Mouse (Mus musculus) gastrocnemius, adult 18-20 months (tissue): ENCODE results near the gene Celsr1. TPM values are rescaled to one million over a fixed set of nuclear protein-coding genes. Genes with fewer than 3 reads are reported as not detected.
A peak's percentile ranks its signal among the peaks of the same experiment; 100 is the strongest.

ENCODE experiments used
- DNase-seq: peaks from one replicate; pipeline ENCODE4 v3.0.0; 2021; ENCODE audit warnings: low spot score
- long read RNA-seq, 2 experiments: library from polyadenylated mRNA; stranded (forward); transcript quantifications; one replicate each; pipeline ENCODE4 v2.0.0; 2021
- total RNA-seq, 2 experiments: library from RNA; stranded (reverse); gene quantifications; 2 replicates each; pipeline ENCODE4 v1.2.3; 2021

The Celsr1 gene
- total RNA-seq: under 1 TPM; 0.24 to 0.32 TPM
- long read RNA-seq, experiment 1: 0 reads
- long read RNA-seq, experiment 2: 0 reads

- no peak for DNase-seq
Measured at GRCm38 (mm10) chr15:86033191-86033841, at the start of gene Celsr1. Gene Celsr1, minus strand, starts transcription at chr15:86033777.

GRCm38 (mm10) chr15:86083261-86083741 lies 49.7 kb upstream of the Celsr1 start:
- no peak for DNase-seq

- no peak for DNase-seq
Measured at GRCm38 (mm10) chr15:86082551-86082961, 49.0 kb upstream of the Celsr1 start.

GRCm38 (mm10) chr15:86081654-86082053 lies 48.1 kb upstream of the Celsr1 start:
- DNase-seq: no peak

GRCm38 (mm10) chr15:86080408-86080807 lies 46.8 kb upstream of the Celsr1 start:
- no peak for DNase-seq

- peak; percentile 46 for DNase-seq
Measured at GRCm38 (mm10) chr15:86079876-86080275, 46.3 kb upstream of the Celsr1 start.

- peak; percentile 26 for DNase-seq
Measured at GRCm38 (mm10) chr15:86079467-86079866, 45.9 kb upstream of the Celsr1 start.

- no peak for DNase-seq
Measured at GRCm38 (mm10) chr15:86078481-86079216, 45.1 kb upstream of the Celsr1 start.

GRCm38 (mm10) chr15:86077934-86078333 lies 44.4 kb upstream of the Celsr1 start:
- DNase-seq: no peak

- DNase-seq: no peak
Measured at GRCm38 (mm10) chr15:86076378-86076777, 42.8 kb upstream of the Celsr1 start.

- peak; percentile 80 for DNase-seq
Measured at GRCm38 (mm10) chr15:86076048-86076315, 42.4 kb upstream of the Celsr1 start.

- DNase-seq: no peak
Measured at GRCm38 (mm10) chr15:86075305-86076047, 41.9 kb upstream of the Celsr1 start.

GRCm38 (mm10) chr15:86074171-86074937 lies 40.8 kb upstream of the Celsr1 start:
- no peak for DNase-seq

GRCm38 (mm10) chr15:86071166-86071565 lies 37.6 kb upstream of the Celsr1 start:
- no peak for DNase-seq

- DNase-seq: no peak
Measured at GRCm38 (mm10) chr15:86070368-86070767, 36.8 kb upstream of the Celsr1 start.

GRCm38 (mm10) chr15:86069011-86069791 lies 35.6 kb upstream of the Celsr1 start:
- DNase-seq: no peak

- DNase-seq: no peak
Measured at GRCm38 (mm10) chr15:86067941-86068495, 34.4 kb upstream of the Celsr1 start.

GRCm38 (mm10) chr15:86067581-86067910 lies 34.0 kb upstream of the Celsr1 start:
- no peak for DNase-seq

GRCm38 (mm10) chr15:86066836-86067580 lies 33.4 kb upstream of the Celsr1 start:
- DNase-seq: no peak

- no peak for DNase-seq
Measured at GRCm38 (mm10) chr15:86065367-86065766, 31.8 kb upstream of the Celsr1 start.
